Mouse (Mus musculus) G1E (cell line): ENCODE measurements around the gene Rab5if. TPM values are rescaled to one million over a fixed set of nuclear protein-coding genes. Genes with fewer than 3 reads are reported as not detected.

ENCODE experiments used
- ATAC-seq: 2 replicates; pipeline ENCODE4 v1.8.0; 2016; ENCODE audit warnings: mild to moderate bottlenecking; ENCODE audit not compliant: insufficient number of reproducible peaks, poor library complexity, low FRiP score, severe bottlenecking; ENCODE audit errors: extremely low read depth
- DNase-seq: peaks from one replicate; pipeline ENCODE4 v3.0.0; 2012; ENCODE audit warnings: low spot score
- H3K27me3 ChIP-seq: 2 replicates; pipeline ENCODE4 v1.6.1; 2012; ENCODE audit warnings: mild to moderate bottlenecking, low read length, inconsistent platforms; ENCODE audit not compliant: insufficient read depth
- H3K36me3 ChIP-seq: replicated peaks from 2 replicates; pipeline ENCODE3; 2012; ENCODE audit warnings: mild to moderate bottlenecking, inconsistent platforms
- H3K4me1 ChIP-seq: 2 replicates; pipeline ENCODE4 v1.6.1; 2012; ENCODE audit warnings: low read depth, low read length, inconsistent platforms, mixed read lengths; ENCODE audit not compliant: insufficient read depth
- H3K4me3 ChIP-seq: 2 replicates; pipeline ENCODE4 v1.5.1; 2012; ENCODE audit warnings: low read depth, mild to moderate bottlenecking, inconsistent platforms, low read length, moderate library complexity, mixed read lengths
- H3K9me3 ChIP-seq: replicated peaks from 2 replicates; pipeline ENCODE4 v1.6.1; 2012; ENCODE audit warnings: inconsistent platforms
- CTCF ChIP-seq: IDR thresholded peaks from 2 replicates; pipeline ENCODE4 v1.5.1; 2012; ENCODE audit warnings: low read depth, low read length, inconsistent platforms, mixed read lengths
- GATA1 ChIP-seq: IDR thresholded peaks from 2 replicates; pipeline ENCODE4 v1.6.1; 2012; ENCODE audit warnings: borderline replicate concordance, low read length, inconsistent platforms, mixed read lengths
- GATA2 ChIP-seq: IDR thresholded peaks from 2 replicates; pipeline ENCODE4 v1.6.1; 2012; ENCODE audit warnings: low read depth, low read length, inconsistent platforms, borderline replicate concordance
- POLR2AphosphoS5 ChIP-seq: IDR thresholded peaks from 2 replicates; pipeline ENCODE4 v1.6.1; 2012; ENCODE audit warnings: low read depth, low read length, inconsistent platforms; ENCODE audit not compliant: insufficient replicate concordance
- TAL1 ChIP-seq: conservative IDR thresholded peaks from 2 replicates; pipeline ENCODE4 v1.6.1; 2012; ENCODE audit warnings: low read depth, low read length, inconsistent platforms, mixed read lengths
- polyA plus RNA-seq: library from polyadenylated mRNA; stranded (reverse); fragments of >175 nt; gene quantifications from 2 replicates; pipeline ENCODE4 v1.2.3, GENCODE M21; 2012
- total RNA-seq, 2 experiments: library from RNA; stranded (forward) in 1 of 2; stranded (reverse) in 1 of 2; fragments of 200-1000 nt in 1 of 2; fragments of >200 nt in 1 of 2; fragmentation: Nextera tagmentation in 1 of 2; gene quantifications; 2 replicates each; pipeline ENCODE4 v1.2.3; 2014 to 2017

Gene Rab5if
- total and polyA plus RNA-seq, 3 experiments: 97.3 to 210 (median 103) TPM

- H3K9me3 ChIP-seq: peaks cover 48% of the 10 kb centered on the region
- DNase-seq: no peak
- no peaks in the 10 kb centered on the region for H3K27me3 ChIP-seq
- H3K4me3 ChIP-seq: no peak overlapping the region
- peaks cover 76% of the 10 kb centered on the region for H3K36me3 ChIP-seq
- H3K4me1 ChIP-seq: peaks cover 13% of the 10 kb centered on the region
- TF ChIP-seq TAL1 (no peak), GATA1 (no peak), CTCF (no peak), POLR2AphosphoS5 (no peak), GATA2 (no peak)
- ATAC-seq: no peak
Measured at GRCm38 (mm10) chr2:156834336-156834735, 28.6 kb upstream of the Rab5if start.

GRCm38 (mm10) chr2:156838839-156839238, 24.1 kb upstream of the Rab5if start:
- DNase-seq: no peak
- no peak for ATAC-seq
- Histone ChIP-seq H3K4me3 (peak overlapping the region; percentile 81), H3K4me1 (peaks cover 39% of the 10 kb centered on the region), H3K36me3 (peaks cover 53% of the 10 kb centered on the region), H3K9me3 (peaks cover 10% of the 10 kb centered on the region), H3K27me3 (no peaks in the 10 kb centered on the region)
- TF ChIP-seq GATA1: no peak
- TF ChIP-seq POLR2AphosphoS5: no peak
- TF ChIP-seq TAL1: no peak
- no peak for TF ChIP-seq CTCF
- TF ChIP-seq GATA2: no peak

- Histone ChIP-seq H3K9me3 (peaks cover 3% of the 10 kb centered on the region), H3K27me3 (no peaks in the 10 kb centered on the region), H3K36me3 (peaks cover 53% of the 10 kb centered on the region), H3K4me1 (peaks cover 47% of the 10 kb centered on the region), H3K4me3 (peak within 1 kb of the TSS; percentile 81)
- ATAC-seq (peak; percentile 54), DNase-seq (peak; percentile 96)
- TF ChIP-seq GATA2 (no peak), TAL1 (no peak), POLR2AphosphoS5 (no peak), CTCF (no peak)
Measured at GRCm38 (mm10) chr2:156839319-156840191, 23.4 kb upstream of the Rab5if start, which contains the start of gene Tgif2. TSS of gene Tgif2 (plus strand) at chr2:156840007.

GRCm38 (mm10) chr2:156840301-156841027, 22.5 kb upstream of the Rab5if start:
- Histone ChIP-seq H3K4me1 (peaks cover 55% of the 10 kb centered on the region), H3K4me3 (peak overlapping the region; percentile 81), H3K27me3 (no peaks in the 10 kb centered on the region), H3K9me3 (no peaks in the 10 kb centered on the region), H3K36me3 (peaks cover 53% of the 10 kb centered on the region)
- TF ChIP-seq CTCF (no peak), GATA2 (no peak), POLR2AphosphoS5 (no peak), GATA1 (no peak), TAL1 (no peak)
- ATAC-seq: no peak
- DNase-seq: peak; percentile 72

GRCm38 (mm10) chr2:156841028-156841840, 21.7 kb upstream of the Rab5if start:
- Histone ChIP-seq H3K4me1 (peaks cover 61% of the 10 kb centered on the region), H3K27me3 (no peaks in the 10 kb centered on the region), H3K4me3 (peak overlapping the region; percentile 81), H3K36me3 (peaks cover 55% of the 10 kb centered on the region), H3K9me3 (no peaks in the 10 kb centered on the region)
- TF ChIP-seq CTCF: no peak
- no peak for TF ChIP-seq TAL1
- TF ChIP-seq GATA2: no peak
- TF ChIP-seq POLR2AphosphoS5: no peak
- TF ChIP-seq GATA1: no peak
- peak; percentile 10; the same call in 1 of the 2 replicates for ATAC-seq
- peak; percentile 48 for DNase-seq
